Mouse (Mus musculus) small intestine, adult 2 months (tissue): Measurements from ENCODE around the gene Wnt1. TPM values are rescaled to one million over a fixed set of nuclear protein-coding genes. Genes with fewer than 3 reads are reported as not detected.
A peak's percentile ranks its signal among the peaks of the same experiment; 100 is the strongest.

ENCODE experiments used
- H3K27ac ChIP-seq: fragments of 200-500 bp; 2 replicates; pipeline ENCODE4 v1.5.1; 2012; ENCODE audit warnings: low read depth, low read length, control low read depth, inconsistent platforms; ENCODE audit not compliant: insufficient read depth
- H3K27me3 ChIP-seq: fragments of 200-500 bp; 2 replicates; pipeline ENCODE4 v1.6.1; 2012; ENCODE audit warnings: mild to moderate bottlenecking, moderate library complexity, low read length, inconsistent platforms; ENCODE audit not compliant: control insufficient read depth, insufficient read depth
- H3K36me3 ChIP-seq: fragments of 200-500 bp; 2 replicates; pipeline ENCODE4 v1.6.1; 2012; ENCODE audit warnings: mild to moderate bottlenecking, low read length, control low read depth, inconsistent platforms; ENCODE audit not compliant: control insufficient read depth, insufficient read depth
- H3K4me1 ChIP-seq: fragments of 200-500 bp; 2 replicates; pipeline ENCODE4 v1.6.1; 2012; ENCODE audit warnings: low read length, inconsistent platforms, mixed read lengths; ENCODE audit not compliant: control insufficient read depth, insufficient read depth, insufficient read length
- H3K4me3 ChIP-seq: fragments of 200-500 bp; 2 replicates; pipeline ENCODE4 v1.5.1; 2012; ENCODE audit warnings: low read depth, mild to moderate bottlenecking, control low read depth, inconsistent platforms, low read length, moderate library complexity
- CTCF ChIP-seq: fragments of 200-500 bp; IDR thresholded peaks from 2 replicates; pipeline ENCODE4 v1.5.1; 2012; ENCODE audit warnings: low read depth, mild to moderate bottlenecking, control low read depth, inconsistent platforms, low read length, moderate library complexity, mixed read lengths; ENCODE audit not compliant: insufficient replicate concordance, insufficient read length; ENCODE audit errors: extremely low read depth
- POLR2A ChIP-seq: fragments of 200-500 bp; IDR thresholded peaks from 2 replicates; pipeline ENCODE4 v1.6.1; 2012; ENCODE audit warnings: low read depth, mild to moderate bottlenecking, control low read depth, inconsistent platforms, low read length, moderate library complexity
- WGBS: fragments of 180-500 bp; shearing (Covaris S2); methylation state at CpG from one replicate; pipeline ENCODE4 v1.1.7; 2018; 5-methylcytosine and 5-hydroxymethylcytosine counted together
- polyA plus RNA-seq: library from polyadenylated mRNA; depleted of rRNA; stranded (reverse); fragments of >200 nt; gene quantifications from 2 replicates; pipeline ENCODE4 v1.2.3, GENCODE M21; 2012

Wnt1 gene
- polyA plus RNA-seq, 1 experiment = not detected

DNA sequence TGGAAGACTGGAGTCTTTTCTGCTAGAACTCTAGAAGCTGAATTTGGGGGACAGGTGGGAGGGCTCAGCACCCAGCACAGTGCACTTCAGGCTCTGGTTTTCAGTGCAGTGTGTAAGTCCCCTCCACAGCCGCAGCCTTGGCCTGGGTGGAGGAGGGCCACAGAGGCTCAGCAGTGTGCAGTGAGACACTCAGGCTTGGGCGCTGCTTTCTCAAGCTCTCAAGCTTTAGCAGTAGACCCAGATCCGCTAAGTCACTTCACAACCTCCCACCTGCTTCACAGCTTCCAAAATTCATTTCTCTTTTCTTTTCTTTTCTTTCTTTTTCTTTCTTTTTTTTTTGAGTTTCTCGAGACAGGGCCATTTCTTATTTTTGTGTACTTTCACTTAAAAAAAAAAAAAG is 31.3 kb downstream of the Wnt1 start:
- Histone ChIP-seq H3K27ac (no peak overlapping the region), H3K4me3 (no peak overlapping the region), H3K36me3 (peaks cover 41% of the 10 kb centered on the region), H3K27me3 (no peaks in the 10 kb centered on the region), H3K4me1 (peaks cover 7% of the 10 kb centered on the region; the same call in 1 of the 2 replicates)
- WGBS = 92% methylated on average over 4 of the region's 4 CpGs
- TF ChIP-seq POLR2A = no peak
- TF ChIP-seq CTCF = no peak

- H3K4me1 ChIP-seq = peaks cover 7% of the 10 kb centered on the region; the same call in 1 of the 2 replicates
- 70% methylated on average over 10 of the region's 10 CpGs for WGBS
- no peak overlapping the region for H3K4me3 ChIP-seq
- no peaks in the 10 kb centered on the region for H3K27me3 ChIP-seq
- peaks cover 41% of the 10 kb centered on the region for H3K36me3 ChIP-seq
- no peak overlapping the region for H3K27ac ChIP-seq
- TF ChIP-seq CTCF (peak; percentile 60; the same call in 1 of the 2 replicates), POLR2A (no peak)
Observed at GRCm38 (mm10) chr15:98821403-98821802, 31.7 kb downstream of the Wnt1 start.

- Histone ChIP-seq H3K4me1 (peaks cover 7% of the 10 kb centered on the region; the same call in 1 of the 2 replicates), H3K27me3 (no peaks in the 10 kb centered on the region), H3K27ac (no peak overlapping the region), H3K36me3 (peaks cover 35% of the 10 kb centered on the region), H3K4me3 (no peak overlapping the region)
- TF ChIP-seq CTCF (no peak), POLR2A (no peak)
- WGBS = 56% methylated on average over 5 of the region's 5 CpGs
Observed at GRCm38 (mm10) chr15:98822147-98822546, 32.5 kb downstream of the Wnt1 start.

GRCm38 (mm10) chr15:98823434-98823833 is 33.8 kb downstream of the Wnt1 start:
- Histone ChIP-seq H3K27ac (no peak overlapping the region), H3K27me3 (no peaks in the 10 kb centered on the region), H3K4me1 (peaks cover 7% of the 10 kb centered on the region; the same call in 1 of the 2 replicates), H3K36me3 (peaks cover 38% of the 10 kb centered on the region), H3K4me3 (no peak overlapping the region)
- WGBS = 81% methylated on average over 3 of the region's 3 CpGs
- TF ChIP-seq POLR2A (no peak), CTCF (peak; percentile 17; the same call in 1 of the 2 replicates)

DNA sequence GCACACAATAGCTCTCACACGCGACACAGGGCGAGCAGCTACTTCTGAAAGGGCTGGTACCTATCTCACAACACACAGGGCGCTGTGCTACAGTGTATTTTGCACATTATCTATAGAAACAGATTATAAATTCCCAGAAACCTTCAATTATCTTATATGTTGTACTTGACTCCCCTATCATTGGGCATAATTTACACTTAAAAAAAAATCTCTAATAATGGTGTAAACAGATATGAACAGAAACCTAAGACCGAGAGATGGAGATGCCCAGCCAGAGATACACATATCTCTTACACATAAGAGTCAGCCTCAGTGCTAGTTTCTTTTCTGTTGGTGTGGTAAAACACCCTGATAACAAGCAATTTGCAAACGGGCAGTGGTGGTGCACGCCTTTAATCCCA is 38.0 kb downstream of the Wnt1 start:
- TF ChIP-seq POLR2A (no peak), CTCF (no peak)
- 87% methylated on average over 7 of the region's 7 CpGs for WGBS
- Histone ChIP-seq H3K27ac (no peak overlapping the region), H3K4me1 (peaks cover 9% of the 10 kb centered on the region), H3K27me3 (no peaks in the 10 kb centered on the region), H3K4me3 (no peak overlapping the region), H3K36me3 (peaks cover 26% of the 10 kb centered on the region)

- Histone ChIP-seq H3K4me1 (peaks cover 9% of the 10 kb centered on the region), H3K4me3 (peak within 1 kb of the TSS; percentile 95), H3K36me3 (peaks cover 32% of the 10 kb centered on the region), H3K27me3 (no peaks in the 10 kb centered on the region), H3K27ac (peak within 1 kb of the TSS; percentile 86)
- TF ChIP-seq POLR2A (peak; percentile 67), CTCF (peak; percentile 13; the same call in 1 of the 2 replicates)
- WGBS = under 1% methylated on average over 65 of the region's 66 CpGs
Observed at GRCm38 (mm10) chr15:98830736-98831683, 41.4 kb downstream of the Wnt1 start, which contains the start of gene Prkag1. Prkag1 (minus strand) TSS chr15:98831521.

- peaks cover 39% of the 10 kb centered on the region for H3K36me3 ChIP-seq
- WGBS = 6% methylated on average over 9 of the region's 9 CpGs
- no peak for TF ChIP-seq CTCF
- TF ChIP-seq POLR2A = no peak
- peak overlapping the region; percentile 68 for H3K27ac ChIP-seq
- peak overlapping the region; percentile 95 for H3K4me3 ChIP-seq
- H3K4me1 ChIP-seq = peaks cover 9% of the 10 kb centered on the region
- no peaks in the 10 kb centered on the region for H3K27me3 ChIP-seq
Observed at GRCm38 (mm10) chr15:98831684-98832035, 42.0 kb downstream of the Wnt1 start.
